Mouse (Mus musculus) liver, embryonic 15.5 days (tissue): ENCODE data around the gene Trim67. TPM values are rescaled to one million over a fixed set of nuclear protein-coding genes. Genes with fewer than 3 reads are reported as not detected.

Experiments used
- ATAC-seq: fragments of 200-750 bp; cut with Nextera tagmentation; 2 replicates; pipeline ENCODE4 v1.8.0; 2017; ENCODE audit warnings: moderate number of reproducible peaks, mild to moderate bottlenecking, moderate library complexity; ENCODE audit not compliant: insufficient read depth
- H3K27ac ChIP-seq: fragments of 300-500 bp; sonication (generic); replicated peaks from 2 replicates; pipeline ENCODE4 v1.5.1; 2015; ENCODE audit warnings: mild to moderate bottlenecking, inconsistent platforms
- H3K27me3 ChIP-seq: fragments of 300-500 bp; sonication (generic); 2 replicates; pipeline ENCODE4 v1.6.1; 2015; ENCODE audit warnings: mild to moderate bottlenecking, inconsistent platforms
- H3K36me3 ChIP-seq: fragments of 300-500 bp; sonication (generic); replicated peaks from 2 replicates; pipeline ENCODE4 v1.6.1; 2015; ENCODE audit warnings: moderate library complexity, mild to moderate bottlenecking, inconsistent platforms
- H3K4me1 ChIP-seq: fragments of 300-500 bp; sonication (generic); replicated peaks from 2 replicates; pipeline ENCODE4 v1.6.1; 2015; ENCODE audit warnings: inconsistent platforms
- H3K4me2 ChIP-seq: fragments of 300-500 bp; sonication (generic); 2 replicates; pipeline ENCODE4 v1.6.1; 2015; ENCODE audit warnings: moderate library complexity, mild to moderate bottlenecking, inconsistent platforms
- H3K4me3 ChIP-seq: fragments of 300-500 bp; sonication (generic); replicated peaks from 2 replicates; pipeline ENCODE4 v1.5.1; 2015; ENCODE audit warnings: mild to moderate bottlenecking, inconsistent platforms
- H3K9ac ChIP-seq: fragments of 300-500 bp; sonication (generic); 2 replicates; pipeline ENCODE4 v1.6.1; 2015; ENCODE audit warnings: moderate library complexity, mild to moderate bottlenecking, inconsistent platforms
- H3K9me3 ChIP-seq: fragments of 300-500 bp; sonication (generic); replicated peaks from 2 replicates; pipeline ENCODE4 v1.6.1; 2016; ENCODE audit warnings: inconsistent platforms
- WGBS: fragments of 180-500 bp; shearing (Covaris S2); methylation state at CpG from one replicate; pipeline ENCODE4 v1.1.7; 2015; ENCODE audit warnings: mixed read lengths; ENCODE audit not compliant: insufficient replicate concordance; 5-methylcytosine and 5-hydroxymethylcytosine counted together
- polyA plus RNA-seq: library from polyadenylated mRNA; unstranded; fragments of >200 nt; fragmentation: Nextera tagmentation; extraction: Ambion mirVana; gene quantifications from 2 replicates; pipeline ENCODE4 v1.2.1, GENCODE M21; 2015

Trim67 gene
- polyA plus RNA-seq: 0.01 and 0.02 TPM in 2 replicates

GRCm38 (mm10) chr8:124792708-124793107 lies at the start of gene Trim67:
Gene Trim67, plus strand, starts transcription at chr8:124793092.
- H3K4me1 ChIP-seq: peaks cover 26% of the 10 kb centered on the region
- no peak within 1 kb of the TSS for H3K9ac ChIP-seq
- ATAC-seq: peak; percentile 42; the same call in 1 of the 2 replicates

GRCm38 (mm10) chr8:124746661-124747060 lies 46.2 kb upstream of the Trim67 start:
- 62% methylated on average over 13 of the region's 13 CpGs for WGBS
- peaks cover 31% of the 10 kb centered on the region for H3K27me3 ChIP-seq
- H3K4me3 ChIP-seq: no peak overlapping the region
- H3K9me3 ChIP-seq: no peaks in the 10 kb centered on the region
- no peaks in the 10 kb centered on the region for H3K36me3 ChIP-seq
- no peak overlapping the region for H3K9ac ChIP-seq
- peaks cover 42% of the 10 kb centered on the region for H3K4me1 ChIP-seq
- H3K4me2 ChIP-seq: no peak overlapping the region
- no peak overlapping the region for H3K27ac ChIP-seq
- no peak for ATAC-seq

More at GRCm38 (mm10) chr8:124792708-124793107, at the start of gene Trim67:
- peak within 1 kb of the TSS; percentile 75 for H3K4me2 ChIP-seq
- H3K27ac ChIP-seq: no peak within 1 kb of the TSS
- 0% methylated on average over 39 of the region's 39 CpGs for WGBS
- H3K36me3 ChIP-seq: no peaks in the 10 kb centered on the region
- no peaks in the 10 kb centered on the region for H3K9me3 ChIP-seq
- H3K4me3 ChIP-seq: peak within 1 kb of the TSS; percentile 51
- peaks cover 80% of the 10 kb centered on the region for H3K27me3 ChIP-seq

- Histone ChIP-seq H3K4me1 (peaks cover 42% of the 10 kb centered on the region), H3K9ac (no peak overlapping the region), H3K4me3 (peak overlapping the region; percentile 59), H3K27me3 (peaks cover 67% of the 10 kb centered on the region), H3K27ac (no peak overlapping the region), H3K4me2 (peak overlapping the region; percentile 71), H3K9me3 (no peaks in the 10 kb centered on the region), H3K36me3 (no peaks in the 10 kb centered on the region)
- ATAC-seq: no peak
- 1% methylated on average over 31 of the region's 31 CpGs for WGBS
Measured at GRCm38 (mm10) chr8:124751191-124751590, 41.7 kb upstream of the Trim67 start.

- Histone ChIP-seq H3K27me3 (peaks cover 67% of the 10 kb centered on the region), H3K9ac (no peak within 1 kb of the TSS)
Measured at GRCm38 (mm10) chr8:124751709-124752173, 41.2 kb upstream of the Trim67 start, which contains the start of gene Fam89a. Gene Fam89a, minus strand, starts transcription at chr8:124751832.

GRCm38 (mm10) chr8:124752325-124752862 lies 40.5 kb upstream of the Trim67 start:
- Histone ChIP-seq H3K27me3 (peaks cover 67% of the 10 kb centered on the region), H3K9ac (no peak overlapping the region), H3K4me2 (peak overlapping the region; percentile 71; the same call in 1 of the 2 replicates), H3K27ac (no peak overlapping the region), H3K4me1 (peaks cover 36% of the 10 kb centered on the region), H3K4me3 (no peak overlapping the region), H3K9me3 (no peaks in the 10 kb centered on the region), H3K36me3 (no peaks in the 10 kb centered on the region)
- WGBS: 32% methylated on average over 21 of the region's 21 CpGs
- ATAC-seq: no peak

More at GRCm38 (mm10) chr8:124751709-124752173, 41.2 kb upstream of the Trim67 start, which contains the start of gene Fam89a:
- WGBS: under 1% methylated on average over 40 of the region's 41 CpGs
- Histone ChIP-seq H3K4me3 (peak within 1 kb of the TSS; percentile 59), H3K27ac (no peak within 1 kb of the TSS), H3K9me3 (no peaks in the 10 kb centered on the region), H3K36me3 (no peaks in the 10 kb centered on the region), H3K4me1 (peaks cover 37% of the 10 kb centered on the region), H3K4me2 (peak within 1 kb of the TSS; percentile 71)
- ATAC-seq: peak; percentile 62

- Histone ChIP-seq H3K4me3 (no peak overlapping the region), H3K9me3 (no peaks in the 10 kb centered on the region), H3K4me2 (peak overlapping the region; percentile 10; the same call in 1 of the 2 replicates), H3K27me3 (peaks cover 60% of the 10 kb centered on the region), H3K4me1 (peaks cover 36% of the 10 kb centered on the region), H3K9ac (no peak overlapping the region), H3K36me3 (no peaks in the 10 kb centered on the region), H3K27ac (peak overlapping the region; percentile 57)
- 21% methylated on average over 11 of the region's 11 CpGs for WGBS
- peak; percentile 43; the same call in 1 of the 2 replicates for ATAC-seq
Measured at GRCm38 (mm10) chr8:124754101-124754791, 38.6 kb upstream of the Trim67 start.

- peak overlapping the region; percentile 10; the same call in 1 of the 2 replicates for H3K4me2 ChIP-seq
- H3K9me3 ChIP-seq: no peaks in the 10 kb centered on the region
- H3K27me3 ChIP-seq: peaks cover 55% of the 10 kb centered on the region
- WGBS: 38% methylated on average over 4 of the region's 4 CpGs
- H3K4me1 ChIP-seq: peaks cover 36% of the 10 kb centered on the region
- no peak overlapping the region for H3K9ac ChIP-seq
- H3K4me3 ChIP-seq: no peak overlapping the region
- no peaks in the 10 kb centered on the region for H3K36me3 ChIP-seq
- H3K27ac ChIP-seq: peak overlapping the region; percentile 57
- no peak for ATAC-seq
Measured at GRCm38 (mm10) chr8:124754792-124755190, 38.1 kb upstream of the Trim67 start.

- Histone ChIP-seq H3K27ac (peak overlapping the region; percentile 57; the same call in 1 of the 2 replicates), H3K4me3 (no peak overlapping the region)
- ATAC-seq: no peak
Measured at GRCm38 (mm10) chr8:124755481-124755880, 37.4 kb upstream of the Trim67 start.

GRCm38 (mm10) chr8:124756153-124756552 lies 36.7 kb upstream of the Trim67 start:
- Histone ChIP-seq H3K9me3 (no peaks in the 10 kb centered on the region), H3K4me1 (peaks cover 29% of the 10 kb centered on the region), H3K36me3 (no peaks in the 10 kb centered on the region), H3K4me2 (no peak overlapping the region), H3K27me3 (peaks cover 41% of the 10 kb centered on the region), H3K4me3 (no peak overlapping the region), H3K9ac (no peak overlapping the region), H3K27ac (no peak overlapping the region)
- ATAC-seq: no peak
- WGBS: 16% methylated on average over 2 of the region's 2 CpGs

More at GRCm38 (mm10) chr8:124755481-124755880, 37.4 kb upstream of the Trim67 start:
- 63% methylated on average over 8 of the region's 8 CpGs for WGBS
- Histone ChIP-seq H3K27me3 (peaks cover 48% of the 10 kb centered on the region), H3K4me1 (peaks cover 36% of the 10 kb centered on the region), H3K4me2 (no peak overlapping the region), H3K9me3 (no peaks in the 10 kb centered on the region), H3K36me3 (no peaks in the 10 kb centered on the region), H3K9ac (no peak overlapping the region)

- no peak overlapping the region for H3K4me3 ChIP-seq
- peaks cover 28% of the 10 kb centered on the region for H3K4me1 ChIP-seq
- peaks cover 37% of the 10 kb centered on the region for H3K27me3 ChIP-seq
- no peak overlapping the region for H3K4me2 ChIP-seq
- WGBS: 55% methylated on average over 5 of the region's 5 CpGs
- ATAC-seq: no peak
- H3K9me3 ChIP-seq: no peaks in the 10 kb centered on the region
- H3K9ac ChIP-seq: no peak overlapping the region
- H3K36me3 ChIP-seq: no peaks in the 10 kb centered on the region
- H3K27ac ChIP-seq: no peak overlapping the region
Measured at GRCm38 (mm10) chr8:124756601-124757000, 36.3 kb upstream of the Trim67 start.

GRCm38 (mm10) chr8:124758544-124758943 lies 34.3 kb upstream of the Trim67 start:
- Histone ChIP-seq H3K9ac (no peak overlapping the region), H3K9me3 (no peaks in the 10 kb centered on the region), H3K27me3 (peaks cover 17% of the 10 kb centered on the region), H3K4me3 (no peak overlapping the region), H3K36me3 (no peaks in the 10 kb centered on the region), H3K4me1 (peaks cover 11% of the 10 kb centered on the region), H3K4me2 (no peak overlapping the region), H3K27ac (no peak overlapping the region)
- no peak for ATAC-seq
- WGBS: 27% methylated on average over 3 of the region's 3 CpGs
